Mouse (Mus musculus): Measurements from ENCODE around the gene Robo2. TPM values are rescaled to one million over a fixed set of nuclear protein-coding genes. Genes with fewer than 3 reads are reported as not detected.
"Not testable (repeated sequence)": the region's sequence is repeated elsewhere in the genome, so short reads cannot be mapped to it uniquely, and the experiment has no call there.

Robo2 gene
- polyA plus RNA-seq, 1 experiment from 2014 or later = 112 TPM

DNA sequence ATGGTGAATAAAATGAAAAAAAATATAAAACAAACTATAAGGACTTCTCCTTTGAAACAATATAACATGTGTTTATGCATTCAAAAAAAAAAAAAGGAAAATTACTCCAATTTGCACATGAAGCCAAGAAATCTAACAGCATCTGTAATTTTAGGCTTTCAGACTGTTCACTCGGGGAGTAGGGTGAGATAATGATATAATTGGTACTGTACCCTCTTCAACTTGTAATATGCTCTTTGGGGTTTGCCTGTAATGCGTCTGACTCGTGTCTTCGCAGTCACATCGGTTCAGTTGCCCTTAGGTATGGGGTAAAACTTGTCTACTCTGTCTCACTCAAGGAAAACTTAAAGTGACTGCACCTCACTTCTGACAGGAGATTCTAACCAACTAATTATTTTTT, 362.2 kb downstream of the Robo2 start:
- peaks cover 16% of the 10 kb centered on the region for H3K4me1 ChIP-seq
- no peaks in the 10 kb centered on the region for H3K36me3 ChIP-seq
- WGBS = 57% methylated on average over 5 of the region's 5 CpGs
- ATAC-seq (replicated peaks) = peak; percentile 65
- H3K9ac ChIP-seq (replicated peaks) = no peak overlapping the region
- H3K4me2 ChIP-seq (replicated peaks) = no peak overlapping the region
- H3K27me3 ChIP-seq = no peaks in the 10 kb centered on the region
- H3K9me3 ChIP-seq = no peaks in the 10 kb centered on the region
- H3K27ac ChIP-seq (replicated peaks) = peak overlapping the region; percentile 57; the same call in 1 of the 2 replicates
- H3K4me3 ChIP-seq = no peak overlapping the region

DNA sequence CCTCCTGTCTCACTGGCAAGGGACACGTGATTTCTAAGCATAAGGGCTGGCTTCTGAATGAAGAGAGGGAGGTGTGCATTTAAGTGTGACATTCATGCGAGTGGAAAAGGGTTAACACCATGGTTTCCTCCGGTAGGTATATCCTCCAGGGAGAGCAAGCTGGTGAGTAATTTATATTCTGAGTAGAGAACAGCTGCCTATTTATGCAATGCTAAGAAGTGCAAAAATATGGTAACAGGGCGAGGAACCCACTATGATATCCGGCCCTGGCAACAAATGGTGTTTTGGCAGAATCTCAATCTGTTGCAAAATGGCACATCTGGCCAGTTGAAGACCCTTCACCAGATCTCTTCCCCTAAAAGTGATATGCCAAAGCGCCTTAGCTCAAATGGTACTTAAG, 362.6 kb downstream of the Robo2 start:
- Histone ChIP-seq H3K27me3 (no peaks in the 10 kb centered on the region), H3K9me3 (no peaks in the 10 kb centered on the region), H3K27ac (replicated peaks) (peak overlapping the region; percentile 45), H3K4me2 (replicated peaks) (no peak overlapping the region), H3K4me1 (peaks cover 12% of the 10 kb centered on the region), H3K9ac (replicated peaks) (no peak overlapping the region), H3K4me3 (no peak overlapping the region), H3K36me3 (no peaks in the 10 kb centered on the region)
- WGBS = 40% methylated on average over 6 of the region's 6 CpGs
- ATAC-seq (replicated peaks) = peak; percentile 69; the same call in 1 of the 2 replicates

DNA sequence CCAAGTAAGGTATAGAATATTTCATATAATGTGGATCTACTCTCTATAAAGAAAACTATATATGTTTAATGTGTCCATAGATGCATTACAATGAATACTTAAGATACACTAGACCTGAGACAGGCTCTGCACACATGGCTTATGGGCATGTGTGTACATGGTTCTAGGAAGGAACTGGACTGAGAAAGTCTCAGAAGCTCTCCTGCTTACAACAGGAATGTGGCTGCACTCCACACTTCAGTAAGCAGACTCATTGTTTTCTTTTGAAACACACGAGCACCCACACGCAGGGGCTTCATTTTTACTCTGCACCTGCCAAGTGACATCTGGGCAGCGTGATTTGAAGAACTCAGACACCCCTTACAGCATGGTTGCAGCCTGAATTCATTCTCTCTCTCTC, 364.4 kb downstream of the Robo2 start:
- no peak for ATAC-seq (replicated peaks)

GRCm38 (mm10) chr16:74040797-74041196, 370.8 kb downstream of the Robo2 start:
- H3K4me2 ChIP-seq (replicated peaks); H3K4me1 ChIP-seq; ATAC-seq (replicated peaks); H3K9ac ChIP-seq (replicated peaks); H3K36me3 ChIP-seq; H3K27me3 ChIP-seq; H3K9me3 ChIP-seq; H3K4me3 ChIP-seq; H3K27ac ChIP-seq (replicated peaks): not testable (repeated sequence)
- WGBS = 74% methylated on average over 2 of the region's 2 CpGs

More for the DNA sequence above, 364.4 kb downstream of the Robo2 start:
- 23% methylated on average over 3 of the region's 3 CpGs for WGBS
- H3K4me2 ChIP-seq (replicated peaks) = no peak overlapping the region
- no peaks in the 10 kb centered on the region for H3K27me3 ChIP-seq
- no peaks in the 10 kb centered on the region for H3K9me3 ChIP-seq
- H3K4me1 ChIP-seq = peaks cover 12% of the 10 kb centered on the region
- no peak overlapping the region for H3K9ac ChIP-seq (replicated peaks)
- H3K4me3 ChIP-seq = no peak overlapping the region
- no peak overlapping the region for H3K27ac ChIP-seq (replicated peaks)
- H3K36me3 ChIP-seq = no peaks in the 10 kb centered on the region

DNA sequence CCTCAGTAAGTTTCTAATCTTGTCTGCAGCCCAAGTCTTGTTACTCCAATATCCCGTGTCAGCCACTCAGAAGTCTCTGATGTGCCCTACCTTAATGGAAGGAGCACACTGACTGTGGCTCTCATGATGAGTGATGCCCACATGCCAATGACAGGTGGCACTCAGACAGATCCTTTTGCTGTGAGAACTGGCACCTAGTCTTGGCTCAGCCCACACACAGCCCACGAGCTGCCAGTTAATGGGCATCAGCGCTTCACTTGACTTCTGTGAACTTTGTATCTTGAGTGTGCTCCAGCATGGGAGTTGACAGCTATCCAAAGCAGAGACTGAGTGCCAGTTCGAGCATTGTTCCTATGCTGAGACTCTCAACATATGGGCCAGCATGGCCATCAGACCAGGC, 383.8 kb downstream of the Robo2 start:
- H3K36me3 ChIP-seq = no peaks in the 10 kb centered on the region
- peaks cover 7% of the 10 kb centered on the region; the same call in 1 of the 2 replicates for H3K4me1 ChIP-seq
- H3K27me3 ChIP-seq = no peaks in the 10 kb centered on the region
- no peak overlapping the region for H3K27ac ChIP-seq (replicated peaks)
- no peak overlapping the region for H3K4me3 ChIP-seq
- H3K9me3 ChIP-seq = no peaks in the 10 kb centered on the region
- WGBS = 59% methylated on average over 4 of the region's 4 CpGs
- H3K4me2 ChIP-seq (replicated peaks) = no peak overlapping the region
- H3K9ac ChIP-seq (replicated peaks) = no peak overlapping the region
- no peak for ATAC-seq (replicated peaks)

DNA sequence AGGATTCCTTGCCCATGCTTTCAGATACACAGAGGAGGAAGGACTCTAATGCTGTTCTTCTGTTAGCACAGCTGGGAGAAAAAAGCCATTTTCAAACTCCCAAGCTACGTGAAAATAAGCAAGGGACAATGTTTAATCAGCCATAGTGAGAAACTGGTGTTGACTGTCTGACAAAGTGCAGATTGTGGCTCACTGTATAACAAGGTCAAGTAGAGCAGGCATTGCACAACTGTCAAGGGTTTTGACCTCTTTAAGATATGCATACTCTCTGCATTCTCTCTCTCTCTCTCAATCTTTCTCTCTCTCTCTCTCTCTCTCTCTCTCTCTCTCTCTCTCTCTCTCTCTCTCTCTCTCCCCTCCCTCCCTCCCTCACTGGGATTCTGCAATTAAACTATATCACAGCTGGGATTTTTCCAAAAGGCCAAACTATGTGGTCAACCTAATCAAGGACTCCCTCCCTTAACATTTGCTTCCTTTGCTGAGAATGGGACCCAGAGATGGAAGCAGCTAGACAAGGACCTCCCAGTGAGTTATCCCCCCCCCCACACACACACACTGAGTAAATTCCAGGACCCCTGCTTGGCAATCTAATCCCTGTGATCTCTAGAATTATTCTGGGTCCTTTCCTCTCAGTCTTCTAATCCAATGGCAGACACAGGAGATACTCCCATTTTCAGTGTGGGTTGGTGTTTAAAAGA, 389.2 kb downstream of the Robo2 start:
- WGBS = 53% methylated on average over 1 of the region's 1 CpGs
- no peaks in the 10 kb centered on the region for H3K9me3 ChIP-seq

GRCm38 (mm10) chr16:74005767-74006166, 405.9 kb downstream of the Robo2 start:
- no peaks in the 10 kb centered on the region for H3K9me3 ChIP-seq
- ATAC-seq (replicated peaks) = no peak
- no peaks in the 10 kb centered on the region for H3K36me3 ChIP-seq
- 61% methylated on average over 3 of the region's 3 CpGs for WGBS
- H3K9ac ChIP-seq (replicated peaks) = no peak overlapping the region
- peaks cover 6% of the 10 kb centered on the region for H3K4me1 ChIP-seq
- H3K27me3 ChIP-seq = no peaks in the 10 kb centered on the region
- no peak overlapping the region for H3K4me3 ChIP-seq
- H3K4me2 ChIP-seq (replicated peaks) = no peak overlapping the region
- no peak overlapping the region for H3K27ac ChIP-seq (replicated peaks)

More for the DNA sequence above, 389.2 kb downstream of the Robo2 start:
- Histone ChIP-seq H3K4me3 (no peak overlapping the region), H3K27me3 (no peaks in the 10 kb centered on the region), H3K4me2 (replicated peaks) (no peak overlapping the region), H3K4me1 (no peaks in the 10 kb centered on the region), H3K36me3 (no peaks in the 10 kb centered on the region), H3K27ac (replicated peaks) (no peak overlapping the region), H3K9ac (replicated peaks) (no peak overlapping the region)
- ATAC-seq (replicated peaks) = no peak

- WGBS = 22% methylated on average over 2 of the region's 2 CpGs
- Histone ChIP-seq H3K4me3 (no peak overlapping the region), H3K4me2 (replicated peaks) (no peak overlapping the region), H3K27ac (replicated peaks) (no peak overlapping the region), H3K9ac (replicated peaks) (no peak overlapping the region), H3K4me1 (peaks cover 6% of the 10 kb centered on the region), H3K9me3 (no peaks in the 10 kb centered on the region), H3K27me3 (no peaks in the 10 kb centered on the region), H3K36me3 (no peaks in the 10 kb centered on the region)
- no peak for ATAC-seq (replicated peaks)
Observed at GRCm38 (mm10) chr16:74001331-74001730, 410.3 kb downstream of the Robo2 start.

DNA sequence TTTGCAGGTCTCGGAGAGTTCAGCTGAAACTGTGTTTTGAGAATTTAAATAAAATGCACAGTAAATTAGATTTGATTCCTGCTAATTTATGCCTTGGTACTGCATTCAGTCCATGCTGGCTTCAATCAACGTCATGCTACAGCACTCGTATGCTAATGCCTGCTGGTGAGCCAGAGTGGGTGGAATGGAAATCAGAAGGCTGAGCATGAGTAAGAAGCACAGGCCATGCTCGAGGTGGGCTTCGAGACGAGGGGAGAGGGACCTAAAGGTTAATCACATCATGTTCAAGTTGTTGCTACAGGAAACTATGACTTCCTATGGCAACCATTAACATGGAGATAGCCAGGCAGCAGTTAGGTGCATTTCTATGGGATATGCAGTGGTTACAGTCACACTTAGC, 420.4 kb downstream of the Robo2 start:
- no peak overlapping the region for H3K4me2 ChIP-seq (replicated peaks)
- H3K4me1 ChIP-seq = peaks cover 6% of the 10 kb centered on the region
- H3K27me3 ChIP-seq = no peaks in the 10 kb centered on the region
- no peak overlapping the region for H3K4me3 ChIP-seq
- no peaks in the 10 kb centered on the region for H3K9me3 ChIP-seq
- 36% methylated on average over 6 of the region's 6 CpGs for WGBS
- peak; percentile 70; the same call in 1 of the 2 replicates for ATAC-seq (replicated peaks)
- no peak overlapping the region for H3K27ac ChIP-seq (replicated peaks)
- H3K36me3 ChIP-seq = no peaks in the 10 kb centered on the region
- H3K9ac ChIP-seq (replicated peaks) = no peak overlapping the region

DNA sequence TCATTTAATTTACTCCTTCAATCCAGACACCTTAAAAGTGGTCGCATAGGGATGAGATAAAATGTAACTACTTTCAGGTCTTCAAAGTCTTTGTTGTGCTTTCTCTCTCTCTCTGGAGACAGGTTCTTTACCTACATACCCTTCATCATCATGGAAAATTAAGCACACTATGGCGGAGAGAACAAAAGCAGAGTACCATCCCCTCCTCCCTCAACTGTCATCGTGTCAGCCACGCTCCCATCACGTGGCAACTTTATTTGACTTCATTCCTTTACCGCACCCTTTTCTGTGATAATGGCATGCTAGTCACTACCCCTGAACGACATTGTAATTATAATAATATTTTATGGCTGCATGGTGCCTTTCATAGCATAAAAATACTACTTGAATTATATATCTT, 442.1 kb downstream of the Robo2 start:
- Histone ChIP-seq H3K9me3 (no peaks in the 10 kb centered on the region), H3K36me3 (0 out of 2 replicates have a peak, but pooled peaks cover 3% of the 10 kb centered on the region), H3K27me3 (no peaks in the 10 kb centered on the region), H3K9ac (replicated peaks) (no peak overlapping the region), H3K4me2 (replicated peaks) (no peak overlapping the region), H3K27ac (replicated peaks) (no peak overlapping the region), H3K4me1 (no peaks in the 10 kb centered on the region), H3K4me3 (no peak overlapping the region)
- ATAC-seq (replicated peaks) = peak; percentile 63; the same call in 1 of the 2 replicates
- 77% methylated on average over 7 of the region's 7 CpGs for WGBS

DNA sequence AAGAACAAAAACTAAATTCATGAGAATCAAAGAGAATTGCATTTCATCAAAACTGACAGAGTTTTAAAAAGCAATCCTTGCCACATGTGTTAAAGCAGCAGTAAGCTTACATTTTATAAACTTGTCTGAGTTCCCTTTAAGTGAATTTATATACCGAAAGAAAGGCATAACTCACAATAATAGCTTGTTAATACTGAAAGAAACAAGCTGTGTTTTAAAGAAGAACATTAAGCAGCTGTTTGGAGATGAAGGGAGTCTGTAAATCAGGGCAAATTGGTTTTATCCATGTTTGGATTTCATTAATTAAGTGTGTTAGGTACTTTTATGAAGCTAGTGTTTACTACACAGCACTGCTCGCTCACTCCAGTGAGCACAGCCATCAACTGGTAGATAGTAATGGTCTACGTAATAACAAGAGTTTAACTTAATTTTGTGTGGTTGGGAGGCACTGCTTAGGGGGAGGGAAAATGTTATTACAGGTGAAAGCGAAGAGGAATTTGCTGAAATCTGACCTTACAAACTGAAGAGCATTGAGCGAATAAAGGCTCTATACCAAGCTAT, 447.2 kb downstream of the Robo2 start:
- Histone ChIP-seq H3K9ac (replicated peaks) (no peak overlapping the region), H3K4me3 (no peak overlapping the region), H3K36me3 (0 out of 2 replicates have a peak, but pooled peaks cover 3% of the 10 kb centered on the region), H3K4me1 (no peaks in the 10 kb centered on the region), H3K27me3 (no peaks in the 10 kb centered on the region), H3K4me2 (replicated peaks) (no peak overlapping the region), H3K9me3 (no peaks in the 10 kb centered on the region), H3K27ac (replicated peaks) (no peak overlapping the region)
- no peak for ATAC-seq (replicated peaks)
- WGBS = 72% methylated on average over 5 of the region's 5 CpGs

DNA sequence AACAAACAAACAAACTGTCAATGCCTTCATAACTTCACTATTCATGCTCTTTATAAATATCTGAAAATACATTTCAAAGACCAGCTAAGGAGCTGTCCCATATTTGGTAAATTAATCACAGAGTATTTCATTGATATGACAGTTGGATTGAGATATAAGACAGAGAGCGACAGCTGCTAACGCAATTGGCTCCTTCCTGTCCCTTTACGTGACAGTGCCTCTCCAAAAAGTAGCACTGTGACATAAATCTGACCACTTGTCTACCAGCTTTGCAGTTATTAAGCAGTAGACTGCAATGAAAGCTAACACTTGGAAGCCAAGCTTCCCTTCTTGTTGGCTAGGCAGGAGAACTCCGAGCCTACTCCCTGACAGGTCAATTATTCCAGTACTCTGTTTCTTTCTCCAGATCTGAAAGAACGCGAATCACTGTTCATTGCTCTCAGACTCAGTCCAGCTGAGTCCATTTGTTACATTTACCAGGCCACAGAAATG, 452.1 kb downstream of the Robo2 start:
- Histone ChIP-seq H3K27me3 (no peaks in the 10 kb centered on the region), H3K9me3 (no peaks in the 10 kb centered on the region), H3K36me3 (no peaks in the 10 kb centered on the region), H3K4me1 (no peaks in the 10 kb centered on the region), H3K9ac (replicated peaks) (no peak overlapping the region), H3K4me2 (replicated peaks) (no peak overlapping the region), H3K27ac (replicated peaks) (no peak overlapping the region), H3K4me3 (no peak overlapping the region)
- ATAC-seq (replicated peaks) = no peak
- WGBS = 70% methylated on average over 6 of the region's 6 CpGs

DNA sequence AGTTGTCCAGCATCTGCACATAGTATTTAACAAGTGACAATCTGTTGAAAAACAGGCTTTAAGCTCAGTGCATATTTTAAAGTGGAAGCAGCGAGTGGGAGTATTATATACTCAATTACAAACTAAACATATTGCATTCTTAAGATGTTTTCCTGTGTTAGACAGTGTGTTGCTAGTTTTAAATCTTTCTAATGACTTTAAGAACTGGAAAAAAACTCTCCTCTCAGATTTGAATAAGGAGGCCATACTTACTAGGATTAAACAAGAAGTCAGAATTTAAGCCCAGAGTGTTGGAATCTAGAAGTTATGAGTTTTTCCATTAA, 453.1 kb downstream of the Robo2 start:
- no peak for ATAC-seq (replicated peaks)
- WGBS = 76% methylated on average over 1 of the region's 1 CpGs
- no peak overlapping the region for H3K9ac ChIP-seq (replicated peaks)
- H3K27ac ChIP-seq (replicated peaks) = no peak overlapping the region
- no peaks in the 10 kb centered on the region for H3K27me3 ChIP-seq
- H3K9me3 ChIP-seq = no peaks in the 10 kb centered on the region
- no peaks in the 10 kb centered on the region for H3K36me3 ChIP-seq
- no peak overlapping the region for H3K4me3 ChIP-seq
- no peaks in the 10 kb centered on the region for H3K4me1 ChIP-seq
- no peak overlapping the region for H3K4me2 ChIP-seq (replicated peaks)

Measured in forebrain, embryonic 15.5 days (tissue).